Mouse (Mus musculus) gastrocnemius, postnatal 14 days (tissue): Measurements from ENCODE around the gene Aldh1l1. TPM values are rescaled to one million over a fixed set of nuclear protein-coding genes. Genes with fewer than 3 reads are reported as not detected.
A peak's percentile ranks its signal among the peaks of the same experiment; 100 is the strongest.

Experiments used
- DNase-seq: peaks from one replicate; pipeline ENCODE4 v3.0.0; 2021; ENCODE audit warnings: mixed read lengths
- intact Hi-C: fragments of 180-260 bp; cut with DNase I; formaldehyde crosslinking; loops from one replicate; pipeline ENCODE4 v1.15.1; 2025; ENCODE audit warnings: low total_unique reads
- total RNA-seq, 2 experiments: library from RNA; stranded (reverse); gene quantifications; 2 replicates each; pipeline ENCODE4 v1.2.3; 2021

Aldh1l1 gene
- total RNA-seq, 2 experiments from 2014 or later: 3.0 to 6.8 TPM

GRCm38 (mm10) chr6:90534701-90535475 is 48.7 kb downstream of the Aldh1l1 start:
- intact Hi-C loops: loop anchor here (5.0 kb wide), 2 partner anchors 42 to 103 kb away; no protein-coding TSS in a partner anchor
- DNase-seq: peak; percentile 32

GRCm38 (mm10) chr6:90536824-90537223 is 50.6 kb downstream of the Aldh1l1 start:
- intact Hi-C loops: loop anchor here (5.0 kb wide), 2 partner anchors 40 to 105 kb away; no protein-coding TSS in a partner anchor
- no peak for DNase-seq

- intact Hi-C loops: loop anchor here (5.0 kb wide), 2 partner anchors 39 to 106 kb away; no protein-coding TSS in a partner anchor
- DNase-seq: peak; percentile 77
These were observed 51.7 kb downstream of the Aldh1l1 start for GRCm38 (mm10) chr6:90537941-90538340.

GRCm38 (mm10) chr6:90539271-90539670 is 53.0 kb downstream of the Aldh1l1 start:
- intact Hi-C loops: loop anchor here (5.0 kb wide), 2 partner anchors 38 to 107 kb away; no protein-coding TSS in a partner anchor
- peak; percentile 37 for DNase-seq

GRCm38 (mm10) chr6:90540520-90540919 is 54.3 kb downstream of the Aldh1l1 start:
- intact Hi-C loops: no loop called here
- no peak for DNase-seq

GRCm38 (mm10) chr6:90541367-90541772 is 55.1 kb downstream of the Aldh1l1 start:
- no peak for DNase-seq
- intact Hi-C loops: no loop called here

GRCm38 (mm10) chr6:90544433-90544832 is 58.2 kb downstream of the Aldh1l1 start:
- intact Hi-C loops: no loop called here
- no peak for DNase-seq

GRCm38 (mm10) chr6:90546274-90546673 is 60.0 kb downstream of the Aldh1l1 start:
- no peak for DNase-seq
- intact Hi-C loops: no loop called here

- intact Hi-C loops: no loop called here
- no peak for DNase-seq
These were observed 60.8 kb downstream of the Aldh1l1 start for GRCm38 (mm10) chr6:90547041-90547440.

GRCm38 (mm10) chr6:90550161-90550912 is 64.1 kb downstream of the Aldh1l1 start:
- peak; percentile 34 for DNase-seq
- intact Hi-C loops: no loop called here

- no peak for DNase-seq
- intact Hi-C loops: no loop called here
These were observed 65.0 kb downstream of the Aldh1l1 start for GRCm38 (mm10) chr6:90551251-90551650.

- intact Hi-C loops: no loop called here
- DNase-seq: no peak
These were observed 67.0 kb downstream of the Aldh1l1 start for GRCm38 (mm10) chr6:90553197-90553596.

- intact Hi-C loops: no loop called here
- no peak for DNase-seq
These were observed 67.5 kb downstream of the Aldh1l1 start for GRCm38 (mm10) chr6:90553682-90554081.

GRCm38 (mm10) chr6:90556534-90557058 is 70.4 kb downstream of the Aldh1l1 start:
- intact Hi-C loops: no loop called here
- no peak for DNase-seq

GRCm38 (mm10) chr6:90557077-90557476 is 70.8 kb downstream of the Aldh1l1 start:
- no peak for DNase-seq
- intact Hi-C loops: no loop called here

- intact Hi-C loops: no loop called here
- DNase-seq: no peak
These were observed 71.8 kb downstream of the Aldh1l1 start for GRCm38 (mm10) chr6:90557829-90558693.

- DNase-seq: no peak
- intact Hi-C loops: no loop called here
These were observed 74.3 kb downstream of the Aldh1l1 start for GRCm38 (mm10) chr6:90560390-90561058.

GRCm38 (mm10) chr6:90561234-90561781 is 75.1 kb downstream of the Aldh1l1 start:
- DNase-seq: no peak
- intact Hi-C loops: no loop called here

- no peak for DNase-seq
- intact Hi-C loops: no loop called here
These were observed 78.0 kb downstream of the Aldh1l1 start for GRCm38 (mm10) chr6:90564240-90564639.
